Mouse (Mus musculus): Measurements from ENCODE around the gene Spata19.
A peak's percentile ranks its signal among the peaks of the same experiment; 100 is the strongest.

Spata19 gene

GRCm38 (mm10) chr9:27396500-27396899 is at the start of gene Spata19:
Gene Spata19 (plus strand): TSS chr9:27396800.
- no peak for DNase-seq (ENCODE audit: low spot score)

GRCm38 (mm10) chr9:27353082-27353481 is 43.5 kb upstream of the Spata19 start:
- DNase-seq (ENCODE audit: low spot score) = no peak

GRCm38 (mm10) chr9:27357893-27358292 is 38.7 kb upstream of the Spata19 start:
- no peak for DNase-seq (ENCODE audit: low spot score)

- DNase-seq (ENCODE audit: low spot score) = peak; percentile 5
Observed at GRCm38 (mm10) chr9:27367231-27367630, 29.4 kb upstream of the Spata19 start.

- no peak for DNase-seq (ENCODE audit: low spot score)
Observed at GRCm38 (mm10) chr9:27369108-27369507, 27.5 kb upstream of the Spata19 start.

GRCm38 (mm10) chr9:27375746-27376145 is 20.9 kb upstream of the Spata19 start:
- DNase-seq (ENCODE audit: low spot score) = no peak

GRCm38 (mm10) chr9:27386951-27387350 is 9.6 kb upstream of the Spata19 start:
- DNase-seq (ENCODE audit: low spot score) = no peak

GRCm38 (mm10) chr9:27401169-27401568 is 4.6 kb downstream of the Spata19 start:
- no peak for DNase-seq (ENCODE audit: low spot score)

- peak; percentile 72 for DNase-seq (ENCODE audit: low spot score)
Observed at GRCm38 (mm10) chr9:27409733-27410132, 13.1 kb downstream of the Spata19 start.

GRCm38 (mm10) chr9:27414058-27414460 is 17.5 kb downstream of the Spata19 start:
- peak; percentile 59 for DNase-seq (ENCODE audit: low spot score)

GRCm38 (mm10) chr9:27424511-27424910 is 27.9 kb downstream of the Spata19 start:
- DNase-seq (ENCODE audit: low spot score) = no peak

GRCm38 (mm10) chr9:27428552-27428951 is 32.0 kb downstream of the Spata19 start:
- no peak for DNase-seq (ENCODE audit: low spot score)

- no peak for DNase-seq (ENCODE audit: low spot score)
Observed at GRCm38 (mm10) chr9:27433301-27433700, 36.7 kb downstream of the Spata19 start.

GRCm38 (mm10) chr9:27435936-27436335 is 39.3 kb downstream of the Spata19 start:
- no peak for DNase-seq (ENCODE audit: low spot score)

- no peak for DNase-seq (ENCODE audit: low spot score)
Observed at GRCm38 (mm10) chr9:27437391-27438061, 40.9 kb downstream of the Spata19 start.

GRCm38 (mm10) chr9:27449780-27450422 is 53.3 kb downstream of the Spata19 start:
- DNase-seq (ENCODE audit: low spot score) = no peak

All from adipocyte (in vitro differentiated cells).